Comparison of ENCODE assay signal across 20 mouse cellular contexts in genomic region chr2:144545481-144545880, GRCm38 (mm10). TPM values are rescaled to one million over a fixed set of nuclear protein-coding genes. Genes with fewer than 3 reads are reported as not detected.
DNase-seq lines count a peak whose midpoint lies in the region; ATAC-seq and TF ChIP-seq lines count a peak whose summit lies in the region.
"Had no signal": no experiment of that assay in that cellular context is flagged by ENCODE, and none has a peak within 500 bp of the region (broad histone marks: within the 10 kb centered on the region; RNA-seq: fewer than 3 reads in every experiment).

No protein-coding gene starts in this region.

- 23% methylated on average over 1 of the region's 1 CpGs for WGBS in stomach, embryonic 15.5 days
- WGBS in stomach, postnatal 0 days = 20% methylated on average over 1 of the region's 1 CpGs
- WGBS in kidney, embryonic 15.5 days = 18% methylated on average over 1 of the region's 1 CpGs
- WGBS in embryonic facial prominence, embryonic 10.5 days = 75% methylated on average over 1 of the region's 1 CpGs

- TF ChIP-seq EP300 in stomach, postnatal 0 days (optimal IDR thresholded peaks at IDR 0.05) = no peak

- DNase-seq in adrenal gland, postnatal 10 days = peak; percentile 25
- no peak for DNase-seq in adrenal gland, postnatal 4 days (ENCODE audit: low spot score in 2 of 2)
- no peak for DNase-seq in stomach, postnatal 0 days (ENCODE audit: low spot score)
- DNase-seq in embryonic facial prominence, embryonic 10.5 days (ENCODE audit: low spot score) = no peak
- DNase-seq in retina, embryonic 14.5 days (ENCODE audit: low spot score) = no peak
- DNase-seq in cerebellum, adult 11 months = no peak
- DNase-seq: cerebellum, adult 18-20 months; cerebellum, postnatal 36 days; gastrocnemius, adult 2 months; layer of hippocampus, adult 9-11 months; thymus, adult 2 months had no signal

- ATAC-seq in stomach, embryonic 15.5 days (ENCODE audit: insufficient read depth, low FRiP score, low read depth) = no peak
- no peak for ATAC-seq in stomach, postnatal 0 days (ENCODE audit: low FRiP score, low TSS enrichment)
- ATAC-seq in kidney, embryonic 15.5 days (replicated peaks; ENCODE audit: low FRiP score) = no peak
- ATAC-seq: midbrain, embryonic 13.5 days had no signal

- H3K4me3 ChIP-seq in stomach, embryonic 15.5 days (replicated peaks) = no peak overlapping the region
- no peak overlapping the region for H3K4me3 ChIP-seq in stomach, postnatal 0 days (ENCODE audit: low read depth, low read length)
- H3K4me3 ChIP-seq in kidney, embryonic 15.5 days (replicated peaks) = no peak overlapping the region
- H3K4me3 ChIP-seq in embryonic facial prominence, embryonic 10.5 days = no peak overlapping the region
- H3K4me3 ChIP-seq: gastrocnemius, adult 2 months; heart, embryonic 12.5 days; limb, embryonic 13.5 days; liver, embryonic 15.5 days; midbrain, embryonic 13.5 days; neural tube, embryonic 12.5 days had no signal

- H3K4me1 ChIP-seq in stomach, embryonic 15.5 days = peaks cover 3% of the 10 kb centered on the region; the same call in 1 of the 2 replicates
- H3K4me1 ChIP-seq in stomach, postnatal 0 days (replicated peaks; ENCODE audit: control insufficient read depth, insufficient read depth) = no peaks in the 10 kb centered on the region
- H3K4me1 ChIP-seq in kidney, embryonic 15.5 days = peaks cover 27% of the 10 kb centered on the region; the same call in 1 of the 2 replicates
- peaks cover 12% of the 10 kb centered on the region; the same call in 1 of the 2 replicates for H3K4me1 ChIP-seq in embryonic facial prominence, embryonic 10.5 days
- H3K4me1 ChIP-seq: neural tube, embryonic 12.5 days had no signal

- TF ChIP-seq CTCF in stomach, postnatal 0 days (IDR thresholded peaks at IDR 0.05; ENCODE audit: low read depth) = no peak

- 0 out of 2 replicates have a peak overlapping the region, but pooled peaks have one; percentile 61 for H3K27ac ChIP-seq in stomach, embryonic 15.5 days
- H3K27ac ChIP-seq in stomach, postnatal 0 days (replicated peaks) = no peak overlapping the region
- H3K27ac ChIP-seq in kidney, embryonic 15.5 days = peak overlapping the region; percentile 82
- H3K27ac ChIP-seq in embryonic facial prominence, embryonic 10.5 days (replicated peaks) = no peak overlapping the region
- H3K27ac ChIP-seq: gastrocnemius, adult 2 months; limb, embryonic 13.5 days; liver, embryonic 15.5 days; midbrain, embryonic 13.5 days; neural tube, embryonic 12.5 days had no signal

- peaks cover 6% of the 10 kb centered on the region for H3K36me3 ChIP-seq in stomach, embryonic 15.5 days
- H3K36me3 ChIP-seq in stomach, postnatal 0 days (ENCODE audit: control insufficient read depth, insufficient read depth, low read length) = no peaks in the 10 kb centered on the region
- peaks cover 62% of the 10 kb centered on the region for H3K36me3 ChIP-seq in kidney, embryonic 15.5 days
- H3K36me3 ChIP-seq in embryonic facial prominence, embryonic 10.5 days (replicated peaks) = peaks cover 78% of the 10 kb centered on the region

- no peak overlapping the region for H3K4me2 ChIP-seq in stomach, embryonic 15.5 days
- H3K4me2 ChIP-seq in stomach, postnatal 0 days (replicated peaks; ENCODE audit: low read depth) = no peak overlapping the region
- 0 out of 2 replicates have a peak overlapping the region, but pooled peaks have one; percentile 14 for H3K4me2 ChIP-seq in kidney, embryonic 15.5 days
- H3K4me2 ChIP-seq: heart, embryonic 12.5 days; limb, embryonic 13.5 days; liver, embryonic 15.5 days; midbrain, embryonic 13.5 days; neural tube, embryonic 12.5 days had no signal

- H3K27me3 ChIP-seq in stomach, embryonic 15.5 days (replicated peaks) = no peaks in the 10 kb centered on the region
- no peaks in the 10 kb centered on the region for H3K27me3 ChIP-seq in stomach, postnatal 0 days (ENCODE audit: control insufficient read depth, insufficient read depth, low read length)
- no peaks in the 10 kb centered on the region for H3K27me3 ChIP-seq in kidney, embryonic 15.5 days
- no peaks in the 10 kb centered on the region for H3K27me3 ChIP-seq in embryonic facial prominence, embryonic 10.5 days (replicated peaks; ENCODE audit: low read depth, poor library complexity, severe bottlenecking)
- H3K27me3 ChIP-seq: heart, embryonic 12.5 days; limb, embryonic 13.5 days; liver, embryonic 15.5 days; midbrain, embryonic 13.5 days; neural tube, embryonic 12.5 days had no signal

- no peaks in the 10 kb centered on the region for H3K9me3 ChIP-seq in stomach, embryonic 15.5 days
- H3K9me3 ChIP-seq in stomach, postnatal 0 days (ENCODE audit: control insufficient read depth, low read length) = no peaks in the 10 kb centered on the region
- H3K9me3 ChIP-seq in kidney, embryonic 15.5 days (replicated peaks) = no peaks in the 10 kb centered on the region
- H3K9me3 ChIP-seq in embryonic facial prominence, embryonic 10.5 days = no peaks in the 10 kb centered on the region
- H3K9me3 ChIP-seq: G1E; heart, embryonic 12.5 days; limb, embryonic 13.5 days; liver, embryonic 15.5 days; midbrain, embryonic 13.5 days; neural tube, embryonic 12.5 days had no signal

- H3K9ac ChIP-seq in stomach, embryonic 15.5 days = no peak overlapping the region
- H3K9ac ChIP-seq in stomach, postnatal 0 days (ENCODE audit: low read length) = no peak overlapping the region
- no peak overlapping the region for H3K9ac ChIP-seq in kidney, embryonic 15.5 days
- H3K9ac ChIP-seq: heart, embryonic 12.5 days; limb, embryonic 13.5 days; liver, embryonic 15.5 days; midbrain, embryonic 13.5 days; neural tube, embryonic 12.5 days had no signal

RNA-seq across cellular contexts. Expression of gene Rbbp9, which starts 5.2 kb away (rescaled TPM):
- 10 to 100 TPM; 26.0 to 27.3 TPM for total RNA-seq in adrenal gland, postnatal 10 days (2021)
- 10 to 100 TPM; 36.2 to 37.7 TPM for total RNA-seq in adrenal gland, postnatal 4 days (2021)
- 61.4 and 65.1 TPM in 2 replicates for polyA plus RNA-seq in stomach, embryonic 15.5 days (2015; fragmentation: Nextera tagmentation; extraction: Ambion mirVana)
- 29.2 and 31.6 TPM in 2 replicates for polyA plus RNA-seq in stomach, postnatal 0 days (2015; fragmentation: Nextera tagmentation; extraction: Ambion mirVana)
- polyA plus RNA-seq in kidney, embryonic 15.5 days (2015; fragmentation: Nextera tagmentation; extraction: Ambion mirVana) = 78.2 and 80.7 TPM in 2 replicates
- polyA plus RNA-seq in embryonic facial prominence, embryonic 10.5 days (2016; fragmentation: Nextera tagmentation; extraction: Ambion mirVana) = 58.9 and 65.5 TPM in 2 replicates

RNA-seq across cellular contexts. Expression of gene Sec23b, which starts 10.5 kb away (rescaled TPM):
- total RNA-seq in adrenal gland, postnatal 10 days (2021) = 10 to 100 TPM; 55.0 to 66.7 TPM
- 10 to 100 TPM; 63.6 to 82.4 TPM for total RNA-seq in adrenal gland, postnatal 4 days (2021)
- polyA plus RNA-seq in stomach, embryonic 15.5 days (2015; fragmentation: Nextera tagmentation; extraction: Ambion mirVana) = 95.9 and 113 TPM in 2 replicates
- 74.3 and 74.5 TPM in 2 replicates for polyA plus RNA-seq in stomach, postnatal 0 days (2015; fragmentation: Nextera tagmentation; extraction: Ambion mirVana)
- 105 and 108 TPM in 2 replicates for polyA plus RNA-seq in kidney, embryonic 15.5 days (2015; fragmentation: Nextera tagmentation; extraction: Ambion mirVana)
- 117 and 118 TPM in 2 replicates for polyA plus RNA-seq in embryonic facial prominence, embryonic 10.5 days (2016; fragmentation: Nextera tagmentation; extraction: Ambion mirVana)

RNA-seq across cellular contexts. Expression of gene Polr3f, which starts 18.0 kb away (rescaled TPM):
- total RNA-seq in adrenal gland, postnatal 10 days (2021) = 10 to 100 TPM; 17.0 to 20.7 TPM
- 10 to 100 TPM; 30.5 to 31.6 TPM for total RNA-seq in adrenal gland, postnatal 4 days (2021)
- polyA plus RNA-seq in stomach, embryonic 15.5 days (2015; fragmentation: Nextera tagmentation; extraction: Ambion mirVana) = 21.9 and 22.6 TPM in 2 replicates
- 8.2 and 9.0 TPM in 2 replicates for polyA plus RNA-seq in stomach, postnatal 0 days (2015; fragmentation: Nextera tagmentation; extraction: Ambion mirVana)
- 26.1 and 30.0 TPM in 2 replicates for polyA plus RNA-seq in kidney, embryonic 15.5 days (2015; fragmentation: Nextera tagmentation; extraction: Ambion mirVana)
- 34.6 and 36.0 TPM in 2 replicates for polyA plus RNA-seq in embryonic facial prominence, embryonic 10.5 days (2016; fragmentation: Nextera tagmentation; extraction: Ambion mirVana)

RNA-seq across cellular contexts. Expression of gene Dzank1, which starts 18.3 kb away (rescaled TPM):
- 1 to 10 TPM in 1 of 2 experiments, under 1 TPM in 1; 0.99 to 3.5 TPM for total RNA-seq in adrenal gland, postnatal 10 days (2021)
- 1 to 10 TPM; 4.1 to 5.7 TPM for total RNA-seq in adrenal gland, postnatal 4 days (2021)
- polyA plus RNA-seq in stomach, embryonic 15.5 days (2015; fragmentation: Nextera tagmentation; extraction: Ambion mirVana) = 1.2 and 2.4 TPM in 2 replicates
- polyA plus RNA-seq in stomach, postnatal 0 days (2015; fragmentation: Nextera tagmentation; extraction: Ambion mirVana) = 0.39 and 0.51 TPM in 2 replicates
- polyA plus RNA-seq in kidney, embryonic 15.5 days (2015; fragmentation: Nextera tagmentation; extraction: Ambion mirVana) = 0.91 and 1.2 TPM in 2 replicates
- polyA plus RNA-seq in embryonic facial prominence, embryonic 10.5 days (2016; fragmentation: Nextera tagmentation; extraction: Ambion mirVana) = 0.83 and 1.5 TPM in 2 replicates
- total RNA-seq: megakaryocyte progenitor cell, adult 5-6 weeks had no signal

RNA-seq across cellular contexts. Expression of gene Smim26, which starts 48.4 kb away (rescaled TPM):
- 10 to 100 TPM; 56.0 to 56.6 TPM for total RNA-seq in adrenal gland, postnatal 10 days (2021)
- total RNA-seq in adrenal gland, postnatal 4 days (2021) = 10 to 100 TPM; 37.4 to 38.3 TPM
- 38.2 and 41.1 TPM in 2 replicates for polyA plus RNA-seq in stomach, embryonic 15.5 days (2015; fragmentation: Nextera tagmentation; extraction: Ambion mirVana)
- polyA plus RNA-seq in stomach, postnatal 0 days (2015; fragmentation: Nextera tagmentation; extraction: Ambion mirVana) = 50.4 and 55.2 TPM in 2 replicates
- 39.4 and 42.4 TPM in 2 replicates for polyA plus RNA-seq in kidney, embryonic 15.5 days (2015; fragmentation: Nextera tagmentation; extraction: Ambion mirVana)
- polyA plus RNA-seq in embryonic facial prominence, embryonic 10.5 days (2016; fragmentation: Nextera tagmentation; extraction: Ambion mirVana) = 30.8 and 34.0 TPM in 2 replicates

Comparison
In these comparisons a context has a peak if more than half of its experiments do, and no peak if none do; other contexts are left out.
1. H3K27ac ChIP-seq: peak in stomach, embryonic 15.5 days (single experiment) and kidney, embryonic 15.5 days (single experiment); none in stomach, postnatal 0 days (single experiment) and embryonic facial prominence, embryonic 10.5 days (single experiment).